Mouse (Mus musculus) MEL (cell line): Measurements from ENCODE around the gene Hcfc1r1. TPM values are rescaled to one million over a fixed set of nuclear protein-coding genes. Genes with fewer than 3 reads are reported as not detected.

Experiments
- DNase-seq: peaks from one replicate; pipeline ENCODE4 v3.0.0; 2011; ENCODE audit warnings: low read depth, low spot score
- H3K27ac ChIP-seq: 2 replicates; pipeline ENCODE4 v1.5.1; 2012; ENCODE audit warnings: low read depth, mild to moderate bottlenecking, control low read depth, low read length, moderate library complexity; ENCODE audit not compliant: control insufficient read depth
- H3K27me3 ChIP-seq, 2 experiments: fragments of 150-350 bp in 1 of 2; sonication (generic) in 1 of 2; 2 replicates each; pipeline ENCODE4 v1.6.1; 2012; ENCODE audit warnings: low read length in 2 of 2, mild to moderate bottlenecking in 2 of 2, improper control_type of control experiment in 1 of 2, moderate library complexity in 1 of 2; ENCODE audit not compliant: insufficient read depth in 2 of 2, control insufficient read depth in 1 of 2
- H3K36me3 ChIP-seq, 2 experiments: 2 replicates each; pipeline ENCODE4 v1.6.1; 2012 to 2014; ENCODE audit warnings: low read length in 2 of 2, improper control_type of control experiment in 1 of 2, inconsistent platforms in 1 of 2, mild to moderate bottlenecking in 1 of 2; ENCODE audit not compliant: insufficient read depth in 2 of 2, control insufficient read depth in 1 of 2
- H3K4me1 ChIP-seq, 2 experiments: fragments of 150-350 bp in 1 of 2; sonication (generic) in 1 of 2; 2 replicates each; pipeline ENCODE4 v1.6.1; 2012; ENCODE audit warnings: low read length in 2 of 2, improper control_type of control experiment in 1 of 2, mild to moderate bottlenecking in 1 of 2; ENCODE audit not compliant: insufficient read depth in 2 of 2, control insufficient read depth in 1 of 2
- H3K4me3 ChIP-seq, 2 experiments: fragments of 150-350 bp in 1 of 2; sonication (generic) in 1 of 2; 2 replicates each; pipeline ENCODE4 v1.5.1; 2012; ENCODE audit warnings: low read depth in 2 of 2, low read length in 2 of 2, mild to moderate bottlenecking in 2 of 2, moderate library complexity in 2 of 2, control low read depth in 1 of 2, improper control_type of control experiment in 1 of 2; ENCODE audit not compliant: control insufficient read depth in 1 of 2, insufficient read depth in 1 of 2
- H3K79me2 ChIP-seq: 2 replicates; pipeline ENCODE4 v1.6.1; 2012; ENCODE audit warnings: mild to moderate bottlenecking, low read length, moderate library complexity; ENCODE audit not compliant: control insufficient read depth, poor library complexity, insufficient read depth
- H3K9ac ChIP-seq: 2 replicates; pipeline ENCODE4 v1.6.1; 2012; ENCODE audit warnings: low read depth, mild to moderate bottlenecking, control low read depth, low read length, moderate library complexity; ENCODE audit not compliant: control insufficient read depth, poor library complexity, severe bottlenecking
- H3K9me3 ChIP-seq: fragments of 150-350 bp; sonication (generic); replicated peaks from 2 replicates; pipeline ENCODE4 v1.6.1; 2012; ENCODE audit warnings: mild to moderate bottlenecking, low read length, improper control_type of control experiment, moderate library complexity; ENCODE audit not compliant: insufficient read depth
- CHD2 ChIP-seq: IDR thresholded peaks from 2 replicates; pipeline ENCODE4 v1.6.1; 2011; ENCODE audit warnings: low read length, improper control_type of control experiment
- CTCF ChIP-seq, 3 experiments: IDR thresholded peaks in 2 of 3; conservative IDR thresholded peaks in 1 of 3; 2 replicates each; pipeline ENCODE4 v1.5.1; 2011 to 2012; ENCODE audit warnings: low read length in 3 of 3, low read depth in 2 of 3, mild to moderate bottlenecking in 2 of 3, improper control_type of control experiment in 1 of 3, inconsistent platforms in 1 of 3, mixed read lengths in 1 of 3, moderate library complexity in 1 of 3; ENCODE audit not compliant: control insufficient read depth in 1 of 3, insufficient read depth in 1 of 3, poor library complexity in 1 of 3, severe bottlenecking in 1 of 3
- E2F4 ChIP-seq: IDR thresholded peaks from 2 replicates; pipeline ENCODE4 v1.6.1; 2011; ENCODE audit warnings: low read depth, low read length, improper control_type of control experiment, borderline replicate concordance
- ETS1 ChIP-seq: IDR thresholded peaks from 2 replicates; pipeline ENCODE4 v1.6.1; 2012; ENCODE audit warnings: low read depth, mild to moderate bottlenecking, inconsistent platforms, low read length, improper control_type of control experiment, moderate library complexity
- GABPA ChIP-seq: IDR thresholded peaks from 2 replicates; pipeline ENCODE4 v1.6.1; 2012; ENCODE audit warnings: low read depth, mild to moderate bottlenecking, inconsistent platforms, low read length, improper control_type of control experiment, moderate library complexity
- JUND ChIP-seq: IDR thresholded peaks from 2 replicates; pipeline ENCODE4 v1.6.1; 2011; ENCODE audit warnings: low read depth, mild to moderate bottlenecking, improper control_type of control experiment, low read length
- MAX ChIP-seq: IDR thresholded peaks from 2 replicates; pipeline ENCODE4 v1.6.1; 2011; ENCODE audit warnings: low read length, improper control_type of control experiment
- MEF2A ChIP-seq: IDR thresholded peaks from 2 replicates; pipeline ENCODE4 v1.6.1; 2014; ENCODE audit warnings: low read depth, mild to moderate bottlenecking, inconsistent platforms, low read length, improper control_type of control experiment; ENCODE audit not compliant: poor library complexity, insufficient replicate concordance, severe bottlenecking; ENCODE audit errors: extremely low read depth
- MXI1 ChIP-seq: IDR thresholded peaks from 2 replicates; pipeline ENCODE4 v1.6.1; 2011; ENCODE audit warnings: mild to moderate bottlenecking, low read depth, low read length, improper control_type of control experiment
- NELFE ChIP-seq: IDR thresholded peaks from 2 replicates; pipeline ENCODE4 v1.6.1; 2011; ENCODE audit warnings: low read depth, low read length, improper control_type of control experiment
- POLR2AphosphoS5 ChIP-seq: IDR thresholded peaks from 2 replicates; pipeline ENCODE4 v1.6.1; 2012; ENCODE audit warnings: low read depth, borderline replicate concordance, mild to moderate bottlenecking, inconsistent platforms, low read length, moderate library complexity, mixed read lengths
- RAD21 ChIP-seq: IDR thresholded peaks from 2 replicates; pipeline ENCODE4 v1.6.1; 2011; ENCODE audit warnings: mild to moderate bottlenecking, low read depth, low read length, improper control_type of control experiment
- SMC3 ChIP-seq: IDR thresholded peaks from 2 replicates; pipeline ENCODE4 v1.6.1; 2011; ENCODE audit warnings: low read depth, low read length, improper control_type of control experiment
- TAL1 ChIP-seq: IDR thresholded peaks from 2 replicates; pipeline ENCODE4 v1.6.1; 2012; ENCODE audit warnings: mild to moderate bottlenecking, inconsistent platforms, low read length, moderate library complexity, mixed read lengths
- TBP ChIP-seq: IDR thresholded peaks from 2 replicates; pipeline ENCODE4 v1.8.0; 2011; ENCODE audit warnings: low read depth, low read length, improper control_type of control experiment
- UBTF ChIP-seq: IDR thresholded peaks from 2 replicates; pipeline ENCODE4 v1.6.1; 2012; ENCODE audit warnings: low read depth, mild to moderate bottlenecking, inconsistent platforms, low read length, improper control_type of control experiment, moderate library complexity, borderline replicate concordance; ENCODE audit not compliant: insufficient read depth
- USF1 ChIP-seq: IDR thresholded peaks from 2 replicates; pipeline ENCODE4 v1.6.1; 2014; ENCODE audit warnings: low read depth, mild to moderate bottlenecking, inconsistent platforms, low read length, improper control_type of control experiment, moderate library complexity
- ZC3H11A ChIP-seq: IDR thresholded peaks from 2 replicates; pipeline ENCODE4 v1.6.1; 2012; ENCODE audit warnings: low read depth, mild to moderate bottlenecking, inconsistent platforms, low read length, improper control_type of control experiment
- ZKSCAN1 ChIP-seq: IDR thresholded peaks from 2 replicates; pipeline ENCODE4 v1.6.1; 2012; ENCODE audit warnings: low read depth, mild to moderate bottlenecking, inconsistent platforms, low read length, improper control_type of control experiment, moderate library complexity
- ZMIZ1 ChIP-seq: IDR thresholded peaks from 2 replicates; pipeline ENCODE4 v1.6.1; 2012; ENCODE audit warnings: low read depth, mild to moderate bottlenecking, inconsistent platforms, low read length, improper control_type of control experiment, moderate library complexity
- ZNF384 ChIP-seq: IDR thresholded peaks from 2 replicates; pipeline ENCODE4 v1.6.1; 2012; ENCODE audit warnings: low read depth, mild to moderate bottlenecking, inconsistent platforms, low read length, improper control_type of control experiment
- polyA plus RNA-seq, 2 experiments: library from polyadenylated mRNA; stranded (reverse) in 1 of 2; unstranded in 1 of 2; fragments of >175 nt in 1 of 2; fragments of >200 nt in 1 of 2; gene quantifications; 2 replicates each; pipeline versions ENCODE4 v1.2.1 to v1.2.4; 2012; ENCODE audit warnings: low replicate concordance in 2 of 2, low read depth in 1 of 2; ENCODE audit not compliant: insufficient read length in 2 of 2, insufficient read depth in 1 of 2, missing spikeins in 1 of 2
- total RNA-seq: library from RNA; depleted of rRNA; stranded (reverse); fragments of 300-350 nt; gene quantifications from 2 replicates; pipeline ENCODE4 v1.2.3, GENCODE M21; 2012

Gene Hcfc1r1
- total and polyA plus RNA-seq, 3 experiments, result 15.6 to 81.6 TPM; not detected in 1

DNA sequence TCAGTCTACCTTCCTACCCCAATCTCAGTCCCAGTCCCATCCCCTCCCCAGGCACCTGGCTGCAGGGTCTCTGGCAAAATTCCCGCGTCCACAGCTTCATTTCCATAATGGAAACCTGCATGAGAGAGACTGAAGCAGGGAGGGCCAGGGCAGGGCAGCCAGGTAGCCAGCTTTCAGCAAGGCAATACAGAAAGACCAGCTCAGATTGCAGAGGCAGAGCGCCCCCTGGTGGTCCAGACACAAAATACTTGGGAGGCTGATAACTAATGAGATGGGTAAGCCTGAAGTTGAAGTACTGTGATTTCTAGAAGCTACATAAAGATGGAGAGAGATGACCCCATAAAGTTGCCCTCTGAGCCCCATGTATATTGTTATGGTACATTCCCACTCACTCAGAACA lies 32.8 kb downstream of the Hcfc1r1 start:
- Histone ChIP-seq H3K4me3 (no peak overlapping the region), H3K79me2 (no peaks in the 10 kb centered on the region), H3K27ac (no peak overlapping the region), H3K36me3 (no peaks in the 10 kb centered on the region), H3K27me3 (peaks cover 7 to 13% of the 10 kb centered on the region in 2 experiments), H3K9me3 (no peaks in the 10 kb centered on the region), H3K4me1 (no peaks in the 10 kb centered on the region), H3K9ac (no peak overlapping the region)
- DNase-seq, result peak; percentile 79
- TF ChIP-seq TAL1 (no peak), RAD21 (peak; percentile 90), ZNF384 (peak; percentile 33; the same call in 1 of the 2 replicates), TBP (0 out of 2 replicates have a peak, but pooled peaks have one; percentile 22), CHD2 (no peak), ZC3H11A (peak; percentile 82), SMC3 (peak; percentile 78), CTCF (IDR thresholded peaks at IDR 0.05 in 2 of 3, conservative IDR thresholded peaks at IDR 0.05 in 1 of 3; ENCODE audit: control insufficient read depth in 1 of 3, insufficient read depth in 1 of 3, low read depth in 2 of 3, low read length in 3 of 3, poor library complexity in 1 of 3, severe bottlenecking in 1 of 3) (peak; percentile 89 to 95 (median 93)), ZMIZ1 (no peak), ETS1 (no peak)

DNA sequence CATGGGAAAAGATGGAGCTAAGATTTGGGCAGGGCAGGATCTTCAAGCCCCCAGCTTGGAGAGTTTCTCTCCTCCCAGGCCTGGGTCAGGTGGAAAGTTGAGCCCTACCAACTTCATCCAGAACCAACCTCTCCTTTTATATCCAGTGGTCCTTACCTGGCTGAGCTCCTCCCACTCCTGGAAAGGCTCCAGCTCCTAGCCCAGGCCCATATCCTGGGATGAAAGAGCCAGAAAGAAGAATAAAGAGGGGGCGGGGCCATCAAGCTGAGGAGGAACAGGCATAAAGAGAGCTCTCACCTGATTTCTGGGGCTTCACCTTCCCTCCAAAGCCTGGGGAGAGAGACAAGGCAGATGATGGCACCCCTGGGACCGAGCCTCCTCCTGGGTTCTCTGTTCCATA lies 43.6 kb downstream of the Hcfc1r1 start:
- no peak for DNase-seq
- Histone ChIP-seq H3K9ac (no peak overlapping the region), H3K36me3 (no peaks in the 10 kb centered on the region), H3K4me3 (no peak overlapping the region), H3K27ac (no peak overlapping the region), H3K4me1 (no peaks in the 10 kb centered on the region), H3K27me3 (peaks cover 11 to 12% of the 10 kb centered on the region in 2 experiments), H3K79me2 (no peaks in the 10 kb centered on the region), H3K9me3 (no peaks in the 10 kb centered on the region)
- no peak for TF ChIP-seq ZC3H11A
- TF ChIP-seq ZNF384, result no peak
- TF ChIP-seq TBP, result no peak
- TF ChIP-seq JUND, result no peak
- TF ChIP-seq POLR2AphosphoS5, result no peak
- TF ChIP-seq MEF2A, result no peak
- no peak for TF ChIP-seq RAD21
- TF ChIP-seq CTCF (IDR thresholded peaks at IDR 0.05 in 2 of 3, conservative IDR thresholded peaks at IDR 0.05 in 1 of 3; ENCODE audit: control insufficient read depth in 1 of 3, insufficient read depth in 1 of 3, low read depth in 2 of 3, low read length in 3 of 3, poor library complexity in 1 of 3, severe bottlenecking in 1 of 3), result no peak
- no peak for TF ChIP-seq E2F4
- no peak for TF ChIP-seq USF1

- Histone ChIP-seq H3K27me3 (peaks cover 2 to 3% of the 10 kb centered on the region in 2 experiments; a peak in 3 of 4 replicates), H3K4me1 (no peaks in the 10 kb centered on the region)
These were observed 46.1 kb downstream of the Hcfc1r1 start for GRCm38 (mm10) chr17:23719455-23719854.

More at GRCm38 (mm10) chr17:23719455-23719854, 46.1 kb downstream of the Hcfc1r1 start:
- no peak overlapping the region for H3K27ac ChIP-seq
- H3K4me3 ChIP-seq, result no peak overlapping the region
- no peaks in the 10 kb centered on the region for H3K79me2 ChIP-seq
- no peaks in the 10 kb centered on the region for H3K36me3 ChIP-seq
- no peak for TF ChIP-seq CTCF (IDR thresholded peaks at IDR 0.05 in 2 of 3, conservative IDR thresholded peaks at IDR 0.05 in 1 of 3; ENCODE audit: control insufficient read depth in 1 of 3, insufficient read depth in 1 of 3, low read depth in 2 of 3, low read length in 3 of 3, poor library complexity in 1 of 3, severe bottlenecking in 1 of 3)
- TF ChIP-seq MAX, result no peak
- no peak for TF ChIP-seq TAL1
- no peak for TF ChIP-seq ZKSCAN1
- no peak for TF ChIP-seq ZC3H11A
- TF ChIP-seq NELFE, result no peak
- TF ChIP-seq MXI1, result no peak
- no peak for TF ChIP-seq GABPA
- TF ChIP-seq UBTF, result no peak
- H3K9ac ChIP-seq, result no peak overlapping the region
- DNase-seq, result no peak
- no peaks in the 10 kb centered on the region for H3K9me3 ChIP-seq
